Mouse (Mus musculus): ENCODE measurements around the gene Dcaf1. TPM values are rescaled to one million over a fixed set of nuclear protein-coding genes. Genes with fewer than 3 reads are reported as not detected.

The Dcaf1 gene
- polyA plus RNA-seq, 1 experiment from 2014 or later: 33.4 TPM

DNA sequence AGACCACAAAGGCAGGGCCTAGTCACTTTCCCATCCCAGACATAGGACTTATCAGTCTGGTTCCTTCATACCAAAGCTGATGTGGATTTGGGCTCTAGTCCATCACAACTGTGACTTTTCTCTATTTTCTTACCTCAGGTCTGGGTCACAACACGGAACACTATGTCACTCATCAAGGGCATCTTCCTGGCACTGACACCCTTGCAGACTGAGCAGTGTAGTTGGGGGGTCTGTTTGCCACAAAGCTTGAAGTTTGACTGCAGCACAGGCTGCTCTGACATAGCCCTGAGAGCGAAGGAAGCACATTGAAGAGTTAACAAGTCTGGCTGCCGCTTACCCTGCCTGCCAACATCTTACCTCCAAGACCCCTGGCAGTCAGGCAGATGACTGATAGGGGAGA lies 61.4 kb downstream of the Dcaf1 start:
- 87% methylated on average over 3 of the region's 3 CpGs for WGBS
- H3K4me3 ChIP-seq: peak overlapping the region; percentile 95
- H3K4me1 ChIP-seq: peaks cover 61% of the 10 kb centered on the region
- peaks cover 88% of the 10 kb centered on the region for H3K36me3 ChIP-seq (replicated peaks)
- H3K27ac ChIP-seq: no peak overlapping the region
- no peak for DNase-seq (ENCODE audit: extremely low spot score, low spot score)
- H3K9me3 ChIP-seq: no peaks in the 10 kb centered on the region
- no peaks in the 10 kb centered on the region for H3K27me3 ChIP-seq (ENCODE audit: poor library complexity, severe bottlenecking)

DNA sequence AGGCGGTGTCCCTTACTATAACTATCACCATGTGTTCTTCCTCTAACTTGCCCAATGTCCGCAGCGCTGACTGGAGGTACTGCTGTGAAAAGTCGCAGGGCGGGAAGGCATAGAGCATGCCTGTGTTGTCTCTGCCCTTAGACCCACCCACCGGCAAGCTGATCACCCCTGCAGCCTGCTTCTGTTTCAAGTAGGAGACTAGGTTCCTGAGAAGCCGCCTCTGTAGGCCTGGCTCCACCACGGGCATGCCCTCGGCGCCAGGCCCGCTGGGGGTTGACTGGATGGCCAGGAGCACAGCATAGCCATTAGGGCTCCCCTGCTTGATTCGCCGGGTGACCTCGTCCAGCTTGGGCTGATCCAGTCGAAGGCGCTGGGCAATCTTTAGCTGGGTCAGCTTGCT lies 62.6 kb downstream of the Dcaf1 start:
- Histone ChIP-seq H3K4me3 (peak overlapping the region; percentile 95), H3K27me3 (ENCODE audit: poor library complexity, severe bottlenecking) (no peaks in the 10 kb centered on the region), H3K9me3 (no peaks in the 10 kb centered on the region), H3K36me3 (replicated peaks) (peaks cover 88% of the 10 kb centered on the region), H3K4me1 (peaks cover 73% of the 10 kb centered on the region), H3K27ac (peak overlapping the region; percentile 36; the same call in 1 of the 2 replicates)
- 58% methylated on average over 16 of the region's 16 CpGs for WGBS
- peak; percentile 37 for DNase-seq (ENCODE audit: extremely low spot score, low spot score)

DNA sequence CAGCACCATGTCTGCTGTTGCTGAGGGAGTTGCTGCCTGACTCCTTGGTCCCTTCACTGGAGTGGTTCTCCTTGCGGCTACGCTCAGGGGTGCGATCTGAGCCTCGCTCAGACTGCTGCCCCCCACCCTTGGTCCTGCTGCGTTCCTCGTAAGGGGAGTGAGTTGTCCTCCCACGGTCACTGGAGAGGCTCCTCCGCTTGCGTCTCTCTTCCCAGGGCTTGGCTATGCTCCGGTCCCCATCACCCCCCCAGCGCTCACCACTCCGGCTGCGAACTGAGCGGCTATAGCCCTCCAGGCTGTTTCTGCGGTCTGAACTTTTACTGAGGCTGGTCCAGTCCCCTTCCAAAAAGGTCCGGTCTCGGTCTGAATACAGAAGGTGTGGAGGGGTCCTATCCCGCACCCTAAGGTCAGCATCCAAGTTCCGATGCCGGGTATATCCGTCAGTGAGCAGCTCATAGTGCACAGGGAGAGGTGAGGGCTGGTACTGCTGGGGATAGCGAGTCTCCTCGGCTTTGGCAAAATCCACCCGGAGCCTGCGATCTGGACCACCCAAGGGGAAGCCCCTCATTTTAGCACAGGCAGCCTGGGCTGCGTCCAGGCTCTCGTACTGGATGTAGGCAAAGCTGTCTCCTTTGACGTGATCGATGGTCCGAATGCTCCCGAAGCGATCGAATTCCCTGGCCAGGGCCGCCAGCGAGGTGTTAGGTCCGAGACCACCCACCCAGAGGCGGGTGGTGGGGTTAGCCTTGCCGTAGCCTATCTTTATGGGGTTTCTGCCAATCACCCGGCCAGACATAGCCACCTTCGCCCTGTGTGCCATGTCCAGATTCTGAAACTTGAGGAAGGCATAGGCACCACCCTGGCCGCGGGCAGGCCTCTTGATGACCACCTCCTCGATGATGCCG lies 63.6 kb downstream of the Dcaf1 start:
- peaks cover 78% of the 10 kb centered on the region for H3K4me1 ChIP-seq
- peaks cover 88% of the 10 kb centered on the region for H3K36me3 ChIP-seq (replicated peaks)
- H3K27ac ChIP-seq: peak overlapping the region; percentile 99
- no peaks in the 10 kb centered on the region for H3K9me3 ChIP-seq
- 36% methylated on average over 44 of the region's 44 CpGs for WGBS
- H3K27me3 ChIP-seq (ENCODE audit: poor library complexity, severe bottlenecking): no peaks in the 10 kb centered on the region
- H3K4me3 ChIP-seq: peak overlapping the region; percentile 95
- DNase-seq (ENCODE audit: extremely low spot score, low spot score): peak; percentile 38

DNA sequence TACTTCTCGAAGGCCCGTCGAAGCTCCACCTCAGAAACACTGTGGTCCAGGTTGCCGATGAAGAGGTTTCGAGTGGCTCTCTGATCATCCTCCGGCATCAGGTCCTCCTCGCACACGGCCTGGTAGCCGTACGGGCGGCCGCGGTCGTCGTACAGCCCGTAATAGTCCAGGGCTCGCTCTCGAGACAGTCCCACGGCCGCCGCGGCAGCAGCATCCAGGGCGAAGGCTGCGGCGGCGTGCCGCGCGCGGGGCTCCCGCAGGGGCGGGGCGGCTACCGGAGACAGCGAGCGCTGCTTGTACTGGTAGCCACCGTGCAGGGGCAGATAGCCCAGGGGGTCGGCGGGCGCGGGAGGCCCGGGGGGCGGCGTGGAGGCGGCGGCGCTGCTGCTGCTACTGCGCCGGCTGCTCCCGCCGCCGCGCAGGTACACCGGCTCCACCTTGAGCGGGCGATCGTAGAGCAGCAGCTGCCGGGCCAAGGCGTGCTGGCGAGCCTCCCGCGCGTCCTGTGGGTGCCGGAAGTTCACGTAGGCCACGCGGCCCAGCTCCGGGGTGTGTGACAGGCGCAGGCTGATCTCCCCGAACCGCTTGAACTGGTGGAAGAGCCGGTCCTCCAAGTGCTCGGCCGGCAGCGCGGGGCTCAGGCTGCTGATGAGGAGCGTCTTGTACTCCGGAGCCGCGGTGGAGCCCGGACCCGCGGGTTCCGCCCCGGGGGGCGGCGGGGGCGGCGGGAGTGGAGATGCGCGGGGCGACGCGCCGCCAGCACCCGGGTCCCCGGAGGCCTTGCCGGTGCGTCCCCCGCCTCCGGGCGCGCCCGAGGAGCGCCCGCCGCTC lies 64.4 kb downstream of the Dcaf1 start:
- Histone ChIP-seq H3K4me3 (peak overlapping the region; percentile 95), H3K36me3 (replicated peaks) (peaks cover 89% of the 10 kb centered on the region), H3K27me3 (ENCODE audit: poor library complexity, severe bottlenecking) (no peaks in the 10 kb centered on the region), H3K27ac (peak overlapping the region; percentile 99), H3K4me1 (peaks cover 87% of the 10 kb centered on the region), H3K9me3 (no peaks in the 10 kb centered on the region)
- peak; percentile 55 for DNase-seq (ENCODE audit: extremely low spot score, low spot score)
- under 1% methylated on average over 88 of the region's 107 CpGs for WGBS

DNA sequence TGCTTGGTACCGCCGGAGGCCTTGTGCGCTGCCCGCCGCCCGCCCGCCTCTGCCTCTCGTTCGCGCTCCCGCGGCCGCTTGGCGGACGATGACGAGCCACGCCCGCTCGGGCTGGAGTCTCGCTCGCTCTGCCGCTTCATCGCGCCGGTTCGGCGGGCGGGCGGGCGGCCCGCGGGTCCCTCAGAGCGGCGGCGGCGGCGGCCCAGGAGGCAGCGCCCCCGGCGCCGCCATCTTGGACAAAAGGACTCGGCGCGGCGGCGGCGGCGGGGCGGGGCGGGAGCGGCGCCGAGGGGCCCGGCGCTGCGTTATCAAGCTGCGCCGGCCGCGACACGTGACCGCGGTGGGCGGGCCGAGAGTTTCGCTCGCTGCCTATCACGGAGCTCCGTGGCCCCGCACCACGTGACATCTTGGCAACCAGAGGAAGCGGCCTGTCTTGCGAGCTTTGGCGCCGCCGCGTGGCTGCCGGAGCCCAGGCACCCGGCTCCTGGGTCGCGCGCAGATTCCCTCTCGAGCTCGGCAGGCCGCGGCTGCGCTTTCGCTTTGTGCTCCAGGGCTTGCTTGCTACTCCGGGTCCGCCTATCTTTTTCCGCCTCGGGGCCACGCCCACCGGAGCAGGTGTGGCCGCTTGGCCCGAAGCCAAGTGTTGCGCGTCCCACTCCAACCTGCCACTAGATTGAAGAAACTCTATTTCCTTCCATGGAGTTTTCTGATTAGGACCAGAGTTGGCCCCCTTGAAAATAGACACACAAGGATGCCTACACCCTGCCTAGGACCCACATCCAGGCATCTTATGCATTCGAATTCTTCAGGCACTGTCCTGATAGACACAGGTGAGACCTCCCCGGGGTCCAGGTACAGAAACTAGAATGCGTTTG lies 65.4 kb downstream of the Dcaf1 start, which contains the start of gene Rbm15b:
Rbm15b (minus strand) TSS at position 601 of the 875 bp plus-strand sequence.
- peaks cover 80% of the 10 kb centered on the region for H3K4me1 ChIP-seq
- peak within 1 kb of the TSS; percentile 99 for H3K27ac ChIP-seq
- peaks cover 79% of the 10 kb centered on the region for H3K36me3 ChIP-seq (replicated peaks)
- H3K9me3 ChIP-seq: no peaks in the 10 kb centered on the region
- no peaks in the 10 kb centered on the region for H3K27me3 ChIP-seq (ENCODE audit: poor library complexity, severe bottlenecking)
- peak within 1 kb of the TSS; percentile 95 for H3K4me3 ChIP-seq
- peak; percentile 98 for DNase-seq (ENCODE audit: extremely low spot score, low spot score)
- WGBS: 2% methylated on average over 101 of the region's 101 CpGs

DNA sequence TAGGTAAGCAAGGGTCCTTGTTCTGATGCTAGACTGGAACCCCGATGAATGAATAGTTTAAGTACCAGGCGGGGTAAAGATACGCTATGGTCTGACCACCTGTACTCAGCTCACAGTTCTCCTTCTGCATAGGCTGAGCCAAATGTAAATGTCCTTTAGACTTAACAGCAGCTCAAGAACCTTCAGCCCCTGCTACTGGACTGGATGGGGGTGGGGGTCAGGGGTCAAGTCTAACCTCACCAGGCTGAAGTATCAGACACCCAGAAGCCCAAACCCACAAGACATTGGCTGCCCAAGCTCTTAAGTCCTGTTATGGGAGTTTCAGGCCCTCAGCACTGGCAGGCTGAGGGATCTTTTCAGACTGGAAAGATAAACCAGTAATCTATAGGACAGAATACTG lies 66.7 kb downstream of the Dcaf1 start:
- Histone ChIP-seq H3K27me3 (ENCODE audit: poor library complexity, severe bottlenecking) (no peaks in the 10 kb centered on the region), H3K4me1 (peaks cover 77% of the 10 kb centered on the region), H3K4me3 (no peak overlapping the region), H3K27ac (no peak overlapping the region), H3K36me3 (replicated peaks) (peaks cover 66% of the 10 kb centered on the region), H3K9me3 (no peaks in the 10 kb centered on the region)
- 97% methylated on average over 3 of the region's 3 CpGs for WGBS
- DNase-seq (ENCODE audit: extremely low spot score, low spot score): no peak

DNA sequence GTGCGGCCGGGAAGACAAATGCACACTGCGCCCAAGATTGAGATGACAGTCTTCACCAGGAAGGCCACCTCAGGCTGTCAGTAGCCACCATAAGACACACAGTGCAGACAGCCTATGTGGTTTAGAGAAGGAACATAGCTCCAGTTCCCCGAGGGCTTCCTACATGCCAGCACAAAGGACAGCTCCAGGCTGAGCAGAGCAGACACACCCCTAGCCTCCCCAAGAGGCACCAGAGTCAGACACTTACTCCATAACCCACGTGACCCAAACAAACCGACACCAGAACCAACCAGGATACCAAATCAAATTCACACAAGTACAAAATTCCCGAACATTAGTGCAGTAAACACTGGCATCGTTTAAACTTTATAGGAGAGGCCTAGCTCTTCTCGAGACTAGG lies 67.6 kb downstream of the Dcaf1 start:
- Histone ChIP-seq H3K27me3 (ENCODE audit: poor library complexity, severe bottlenecking) (no peaks in the 10 kb centered on the region), H3K4me3 (peak overlapping the region; percentile 86), H3K27ac (no peak overlapping the region), H3K36me3 (replicated peaks) (peaks cover 57% of the 10 kb centered on the region), H3K4me1 (peaks cover 71% of the 10 kb centered on the region), H3K9me3 (no peaks in the 10 kb centered on the region)
- WGBS: 89% methylated on average over 9 of the region's 9 CpGs
- no peak for DNase-seq (ENCODE audit: extremely low spot score, low spot score)

DNA sequence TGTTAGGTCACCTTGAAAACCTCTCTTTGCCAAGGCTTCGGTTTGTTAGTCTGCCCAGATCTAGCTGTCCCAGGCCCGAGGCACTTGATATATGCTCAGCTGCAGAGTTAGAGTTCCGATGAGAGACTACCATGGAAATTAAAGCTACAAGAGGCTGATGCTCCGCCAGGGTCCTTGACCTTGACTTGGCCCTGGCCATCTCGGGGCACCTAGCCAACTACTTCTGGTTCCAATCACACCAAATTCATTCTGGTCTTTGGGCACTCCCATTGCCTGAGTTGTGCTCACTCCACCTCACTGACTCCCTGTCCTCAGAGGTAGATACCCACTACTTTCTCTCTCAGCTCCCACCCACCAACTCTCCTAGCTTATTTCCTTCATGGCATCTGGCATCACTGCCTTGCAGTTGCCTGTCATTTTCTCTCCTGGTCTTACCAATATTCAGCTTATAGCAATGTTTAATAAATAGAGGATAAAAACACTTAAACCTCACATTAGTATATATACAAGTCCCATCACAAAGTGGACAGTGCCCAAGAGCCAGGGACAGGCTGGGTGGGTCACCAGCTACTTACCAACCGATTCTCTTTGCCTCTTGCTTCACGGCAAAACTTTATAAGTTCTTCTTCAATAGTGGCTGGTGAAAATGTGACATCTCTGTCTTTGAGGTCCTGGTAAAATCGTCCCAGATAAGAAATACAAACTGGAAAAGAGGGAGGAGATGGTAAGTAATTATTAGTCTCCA lies 69.0 kb downstream of the Dcaf1 start:
- peak overlapping the region; percentile 86 for H3K4me3 ChIP-seq

DNA sequence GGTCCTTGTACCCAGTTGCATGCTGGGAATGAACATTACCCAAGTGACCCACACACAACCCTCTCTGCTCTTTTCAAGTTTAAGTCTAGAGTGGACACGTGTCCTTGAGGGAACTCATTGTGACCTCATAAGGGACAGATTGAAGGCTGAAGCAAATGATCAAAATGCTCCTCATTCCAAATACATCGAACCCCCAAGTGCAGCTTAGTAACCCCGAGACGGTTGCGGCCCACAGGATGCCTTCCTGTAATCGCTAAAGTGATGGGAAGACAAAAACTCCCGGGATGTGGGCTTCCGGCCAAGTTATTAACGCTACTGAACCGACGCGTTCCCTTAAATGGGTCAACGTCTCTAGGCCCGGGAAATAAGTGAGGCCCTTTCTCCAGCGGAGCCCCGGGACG lies 69.7 kb downstream of the Dcaf1 start:
- H3K27me3 ChIP-seq (ENCODE audit: poor library complexity, severe bottlenecking): no peaks in the 10 kb centered on the region
- no peaks in the 10 kb centered on the region for H3K9me3 ChIP-seq
- H3K27ac ChIP-seq: peak overlapping the region; percentile 95
- peaks cover 54% of the 10 kb centered on the region for H3K4me1 ChIP-seq
- peak overlapping the region; percentile 86 for H3K4me3 ChIP-seq
- no peak for DNase-seq (ENCODE audit: extremely low spot score, low spot score)
- H3K36me3 ChIP-seq (replicated peaks): peaks cover 44% of the 10 kb centered on the region
- whole genome bisulfite sequencing: under 1% methylated on average over 17 of the region's 17 CpGs

More for the DNA sequence above, 69.0 kb downstream of the Dcaf1 start:
- Histone ChIP-seq H3K4me1 (peaks cover 58% of the 10 kb centered on the region), H3K27me3 (ENCODE audit: poor library complexity, severe bottlenecking) (no peaks in the 10 kb centered on the region), H3K9me3 (no peaks in the 10 kb centered on the region), H3K27ac (peak overlapping the region; percentile 95), H3K36me3 (replicated peaks) (peaks cover 48% of the 10 kb centered on the region)
- 69% methylated on average over 8 of the region's 8 CpGs for WGBS
- no peak for DNase-seq (ENCODE audit: extremely low spot score, low spot score)

DNA sequence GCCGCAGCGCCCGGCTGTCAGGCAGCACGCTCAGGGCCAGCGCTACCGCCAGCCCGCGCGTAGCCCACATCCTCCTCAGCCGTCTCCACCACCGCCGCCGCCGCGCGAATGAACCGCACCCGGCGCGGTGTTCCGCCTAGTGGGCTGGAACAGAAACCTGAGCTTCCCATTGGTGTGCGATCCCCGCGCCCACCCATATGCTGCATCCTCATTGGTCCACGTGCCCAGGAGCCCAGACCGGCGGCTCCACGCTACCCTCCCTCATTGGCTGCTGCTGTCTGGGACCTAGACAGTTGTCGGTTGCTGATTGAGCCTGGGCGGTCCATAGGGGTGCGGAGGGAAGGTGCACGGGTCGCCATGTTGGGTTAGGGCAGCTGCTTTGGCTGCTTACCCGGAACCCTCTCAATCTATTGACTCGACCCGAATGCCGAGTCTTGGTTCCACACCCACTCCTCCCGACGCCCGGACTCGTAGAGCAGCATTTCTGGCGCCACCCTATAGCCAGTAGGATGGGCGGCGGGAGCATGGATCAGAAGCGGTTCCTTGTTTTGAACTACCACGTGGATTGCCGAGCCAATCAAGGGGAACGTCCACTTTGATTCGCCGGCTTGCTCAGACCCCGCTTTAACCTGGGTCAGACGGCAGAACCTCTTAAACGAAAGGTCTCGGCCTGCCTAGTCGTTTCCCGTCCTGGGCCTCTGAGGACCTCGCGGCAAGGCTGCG lies 70.3 kb downstream of the Dcaf1 start, which contains the start of gene Manf:
Manf (minus strand) TSS at position 151 of the 723 bp plus-strand sequence.
- Histone ChIP-seq H3K9me3 (no peaks in the 10 kb centered on the region), H3K27me3 (ENCODE audit: poor library complexity, severe bottlenecking) (no peaks in the 10 kb centered on the region), H3K4me1 (peaks cover 54% of the 10 kb centered on the region), H3K4me3 (peak within 1 kb of the TSS; percentile 86), H3K27ac (peak within 1 kb of the TSS; percentile 95), H3K36me3 (replicated peaks) (peaks cover 49% of the 10 kb centered on the region)
- peak; percentile 98 for DNase-seq (ENCODE audit: extremely low spot score, low spot score)
- under 1% methylated on average over 59 of the region's 59 CpGs for WGBS

DNA sequence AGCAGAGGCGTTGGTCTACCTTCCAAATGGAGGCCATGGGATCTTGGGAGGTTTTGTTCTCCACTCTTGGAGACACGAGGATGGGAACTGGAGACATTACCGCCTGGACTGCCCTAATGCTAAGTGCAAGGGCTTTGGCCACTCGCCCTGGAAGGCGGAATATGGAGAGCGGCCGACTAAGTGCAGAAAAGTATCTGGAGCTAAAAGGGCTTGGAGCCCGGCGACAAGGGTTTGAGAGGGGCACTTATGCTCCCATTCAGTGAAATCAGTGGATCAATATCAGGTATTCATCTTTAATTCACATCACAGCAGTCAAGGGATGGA lies 70.8 kb downstream of the Dcaf1 start:
- peak overlapping the region; percentile 95 for H3K27ac ChIP-seq
- no peaks in the 10 kb centered on the region for H3K27me3 ChIP-seq (ENCODE audit: poor library complexity, severe bottlenecking)
- no peak for DNase-seq (ENCODE audit: extremely low spot score, low spot score)
- peak overlapping the region; percentile 86 for H3K4me3 ChIP-seq
- H3K9me3 ChIP-seq: no peaks in the 10 kb centered on the region
- under 1% methylated on average over 9 of the region's 9 CpGs for WGBS
- peaks cover 45% of the 10 kb centered on the region for H3K36me3 ChIP-seq (replicated peaks)
- peaks cover 50% of the 10 kb centered on the region for H3K4me1 ChIP-seq
